Mouse (Mus musculus): Measurements from ENCODE around the gene Nipsnap1.

Nipsnap1 gene

GRCm38 (mm10) chr11:4873755-4874475 lies at the start of gene Nipsnap1:
Gene Nipsnap1, plus strand, starts transcription at chr11:4873951.
- peak; percentile 28 for DNase-seq (ENCODE audit: low spot score)

GRCm38 (mm10) chr11:4826152-4826778 lies 47.5 kb upstream of the Nipsnap1 start:
- no peak for DNase-seq (ENCODE audit: low spot score)

GRCm38 (mm10) chr11:4827340-4827739 lies 46.4 kb upstream of the Nipsnap1 start:
- DNase-seq (ENCODE audit: low spot score): no peak

GRCm38 (mm10) chr11:4827916-4828315 lies 45.8 kb upstream of the Nipsnap1 start:
- DNase-seq (ENCODE audit: low spot score): no peak

- DNase-seq (ENCODE audit: low spot score): no peak
Observed at GRCm38 (mm10) chr11:4831066-4831465, 42.7 kb upstream of the Nipsnap1 start.

GRCm38 (mm10) chr11:4833295-4833939 lies 40.3 kb upstream of the Nipsnap1 start:
- DNase-seq (ENCODE audit: low spot score): no peak

GRCm38 (mm10) chr11:4835436-4835835 lies 38.3 kb upstream of the Nipsnap1 start:
- no peak for DNase-seq (ENCODE audit: low spot score)

GRCm38 (mm10) chr11:4836755-4837154 lies 37.0 kb upstream of the Nipsnap1 start:
- peak; percentile 81 for DNase-seq (ENCODE audit: low spot score)

- no peak for DNase-seq (ENCODE audit: low spot score)
Observed at GRCm38 (mm10) chr11:4837342-4837741, 36.4 kb upstream of the Nipsnap1 start.

GRCm38 (mm10) chr11:4838235-4838634 lies 35.5 kb upstream of the Nipsnap1 start:
- DNase-seq (ENCODE audit: low spot score): no peak

GRCm38 (mm10) chr11:4840942-4841526 lies 32.7 kb upstream of the Nipsnap1 start:
- DNase-seq (ENCODE audit: low spot score): no peak

- peak; percentile 43 for DNase-seq (ENCODE audit: low spot score)
Observed at GRCm38 (mm10) chr11:4848483-4849248, 25.1 kb upstream of the Nipsnap1 start.

- DNase-seq (ENCODE audit: low spot score): peak; percentile 99
Observed at GRCm38 (mm10) chr11:4849258-4849943, 24.4 kb upstream of the Nipsnap1 start, which contains the start of gene Nf2. Gene Nf2, minus strand, starts transcription at chr11:4849536.

GRCm38 (mm10) chr11:4850404-4850803 lies 23.3 kb upstream of the Nipsnap1 start:
- DNase-seq (ENCODE audit: low spot score): no peak

GRCm38 (mm10) chr11:4853021-4853420 lies 20.7 kb upstream of the Nipsnap1 start:
- DNase-seq (ENCODE audit: low spot score): no peak

GRCm38 (mm10) chr11:4854181-4854580 lies 19.6 kb upstream of the Nipsnap1 start:
- no peak for DNase-seq (ENCODE audit: low spot score)

GRCm38 (mm10) chr11:4858416-4858815 lies 15.3 kb upstream of the Nipsnap1 start:
- no peak for DNase-seq (ENCODE audit: low spot score)

GRCm38 (mm10) chr11:4860986-4861385 lies 12.8 kb upstream of the Nipsnap1 start:
- DNase-seq (ENCODE audit: low spot score): no peak

- DNase-seq (ENCODE audit: low spot score): no peak
Observed at GRCm38 (mm10) chr11:4861816-4862604, 11.7 kb upstream of the Nipsnap1 start.

- no peak for DNase-seq (ENCODE audit: low spot score)
Observed at GRCm38 (mm10) chr11:4862730-4863129, 11.0 kb upstream of the Nipsnap1 start.
